Mouse (Mus musculus) urinary bladder, postnatal 36 days (tissue): ENCODE measurements around the gene Plscr3.

Experiments
- DNase-seq, 2 experiments: peaks; one replicate each; pipeline ENCODE4 v3.0.0; 2022; ENCODE audit warnings: low spot score in 2 of 2, mixed read lengths in 1 of 2

The Plscr3 gene

DNA sequence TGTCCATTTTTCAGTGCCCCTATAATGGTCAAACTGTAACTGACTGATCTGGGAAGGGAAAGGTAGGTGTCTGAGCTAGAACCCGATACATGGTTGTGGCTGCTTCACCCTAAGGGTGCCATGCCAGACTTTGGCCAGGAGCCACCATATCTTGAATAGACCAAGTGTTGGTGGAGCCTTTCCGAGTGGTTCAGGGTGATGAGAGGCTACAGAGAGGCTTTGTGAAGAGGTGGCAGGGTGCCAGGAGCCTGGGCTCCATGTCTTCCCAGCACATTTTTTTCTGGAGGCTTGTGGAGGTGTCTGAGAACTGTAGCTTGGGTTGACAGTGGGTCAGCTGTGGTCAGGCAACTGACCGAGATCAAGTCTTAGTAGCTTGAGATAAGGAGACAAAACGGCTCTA, 45.3 kb downstream of the Plscr3 start:
- DNase-seq, result no peak

DNA sequence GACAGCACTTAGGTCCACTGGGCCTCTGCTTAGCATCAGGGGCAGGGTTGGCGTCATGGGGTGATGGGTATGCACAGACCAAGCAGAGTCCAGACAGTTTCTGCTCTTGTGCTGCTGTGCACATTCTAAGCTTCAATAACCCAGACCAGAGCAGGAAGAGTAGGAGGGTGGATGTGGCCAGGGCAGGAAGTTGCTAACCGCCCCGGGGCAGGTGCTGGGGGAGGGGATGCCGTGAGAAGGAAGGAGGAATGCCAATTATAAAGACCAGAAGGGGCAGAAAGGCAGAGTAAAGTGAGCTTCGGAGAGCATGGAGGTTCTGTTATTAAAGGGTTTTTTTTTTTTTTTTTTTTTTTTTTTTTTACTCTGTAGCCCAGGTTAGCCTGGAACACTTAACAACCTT, 48.5 kb downstream of the Plscr3 start:
- DNase-seq, result no peak

DNA sequence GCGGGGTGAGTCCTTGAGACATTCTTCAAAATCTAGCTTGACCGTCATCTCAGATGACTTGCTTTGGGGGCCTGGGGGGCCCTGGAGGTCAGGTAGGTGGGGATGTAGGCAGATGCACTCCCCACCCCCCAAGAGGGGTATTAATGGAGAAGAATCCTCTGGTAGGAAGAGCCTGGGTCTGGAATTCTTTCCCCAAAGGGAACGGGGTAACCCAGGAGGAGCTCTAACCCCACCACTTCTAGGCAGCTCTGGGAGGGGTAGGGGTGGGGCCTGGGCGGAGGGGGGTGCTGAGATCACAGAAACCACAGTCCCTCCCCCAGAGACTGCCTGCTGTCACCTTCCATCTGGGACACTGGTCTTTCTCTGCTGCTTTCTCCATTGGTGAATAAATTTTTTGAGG, 49.1 kb downstream of the Plscr3 start, which contains the start of gene Acap1:
TSS of gene Acap1 (minus strand) at position 249 of the 400 bp plus-strand sequence.
- no peak for DNase-seq

DNA sequence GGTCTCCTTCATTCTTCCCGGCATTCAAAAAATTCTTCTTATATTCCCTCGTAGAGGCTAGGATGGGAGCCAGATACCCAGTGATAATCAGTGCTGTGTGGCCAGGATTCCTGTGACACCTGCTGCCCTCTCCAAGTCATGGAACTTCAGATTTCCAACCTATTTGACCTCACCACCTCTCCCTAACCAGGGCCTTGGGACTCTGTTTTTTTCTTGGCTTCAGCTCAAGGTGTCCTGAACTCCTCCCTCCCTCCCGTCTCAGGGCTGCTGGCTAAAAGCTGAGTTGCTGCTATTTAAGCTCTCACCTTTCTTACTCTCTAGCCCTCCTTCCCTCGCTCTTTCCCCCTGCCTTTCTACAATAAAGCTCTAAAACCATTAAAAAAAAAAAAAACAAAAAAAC, 53.7 kb downstream of the Plscr3 start:
- no peak for DNase-seq

DNA sequence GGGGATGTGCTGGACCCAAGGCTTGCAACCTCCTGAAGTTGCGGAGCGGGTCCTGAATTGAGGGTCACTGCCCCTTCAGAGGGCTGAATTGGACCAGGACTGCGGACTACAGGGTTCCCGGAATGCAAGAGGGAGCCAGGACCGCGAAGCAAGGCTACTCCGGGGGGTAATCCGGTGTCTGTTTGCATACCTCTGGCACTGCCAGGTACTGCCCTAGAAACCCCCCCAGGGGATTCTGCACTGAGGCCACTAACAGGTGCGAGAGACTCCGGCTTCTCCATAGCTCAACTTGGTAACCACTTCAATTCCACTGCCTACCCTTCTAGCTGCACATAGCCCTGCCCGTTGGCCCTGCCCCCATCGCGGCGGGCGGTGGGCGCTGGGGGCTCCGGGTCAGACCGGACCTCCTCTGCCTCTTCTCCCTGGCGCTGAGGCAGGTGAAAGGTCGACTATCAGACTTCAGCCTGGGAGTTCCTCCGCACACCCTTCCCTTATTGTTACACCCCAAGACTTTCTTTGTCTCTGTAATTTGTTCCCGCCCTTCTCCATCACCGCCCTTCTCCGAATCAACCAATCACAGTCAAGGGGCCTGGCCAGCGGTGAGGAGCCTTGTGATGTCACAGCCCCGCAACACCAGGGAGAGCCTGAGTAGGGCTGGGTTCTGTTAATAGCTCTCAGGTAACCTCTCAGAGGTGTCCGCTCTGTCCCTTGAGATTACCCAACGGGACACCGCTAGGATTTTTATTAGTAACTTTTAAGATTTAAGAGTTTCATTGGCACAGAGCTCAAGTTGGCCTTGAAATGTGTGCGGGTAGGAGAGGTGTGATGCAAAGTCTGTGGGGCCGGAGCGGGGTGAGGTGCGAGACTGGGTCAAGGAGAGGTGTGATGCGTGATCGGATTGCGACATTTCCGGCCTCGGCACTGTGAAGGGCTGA, 54.6 kb downstream of the Plscr3 start, which contains the start of the genes 2810408A11Rik and Neurl4:
TSS of gene 2810408A11Rik (minus strand) at position 517 of the 935 bp plus-strand sequence.
TSS of gene Neurl4 (plus strand) at position 602 of the 935 bp plus-strand sequence.
- DNase-seq, result peak; percentile 84 to 91

DNA sequence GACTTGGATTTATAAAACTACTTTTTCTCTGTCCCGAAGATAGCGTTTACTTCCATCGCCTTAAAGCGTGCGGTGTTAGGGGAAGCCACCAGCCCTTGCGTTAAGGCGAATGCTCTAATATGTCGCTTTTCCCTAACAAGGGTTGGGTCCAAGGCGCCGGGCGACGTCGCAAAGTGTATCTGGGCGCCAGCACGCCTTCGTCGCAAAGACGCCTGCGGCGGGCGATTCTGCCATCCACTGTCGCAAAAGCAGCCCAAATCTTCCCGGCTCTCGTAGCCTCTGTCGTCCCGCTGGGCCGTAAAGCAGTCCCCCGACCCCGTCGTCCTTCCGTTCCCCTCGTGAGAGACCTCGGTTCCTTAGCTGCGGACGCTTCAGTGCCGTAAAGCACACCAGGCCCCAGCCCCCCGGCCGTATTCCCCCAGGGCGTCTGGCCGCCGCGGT, 55.2 kb downstream of the Plscr3 start:
- peak; percentile 87 to 95 for DNase-seq
